Mouse (Mus musculus): Measurements from ENCODE around the gene Plpp2.

The Plpp2 gene

DNA sequence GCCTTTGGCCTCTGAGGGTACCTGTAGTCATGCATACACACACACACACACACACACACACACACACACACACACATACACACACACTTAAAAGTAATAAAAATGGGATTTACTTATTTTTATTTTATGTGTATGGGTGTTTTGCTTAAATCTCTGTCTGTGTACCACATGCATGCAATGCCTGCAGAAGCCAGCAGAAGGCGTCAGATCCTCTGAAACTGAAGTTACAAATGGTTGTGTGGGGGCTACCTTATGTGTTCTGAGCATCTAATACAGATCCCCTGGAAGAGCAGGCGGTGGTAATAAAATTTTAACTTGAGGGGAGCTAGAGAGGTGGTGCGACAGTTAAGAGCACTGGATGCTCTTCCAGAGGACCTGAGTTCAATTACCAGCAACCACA lies 5.5 kb downstream of the Plpp2 start:
- DNase-seq (ENCODE audit: low spot score): peak; percentile 28

DNA sequence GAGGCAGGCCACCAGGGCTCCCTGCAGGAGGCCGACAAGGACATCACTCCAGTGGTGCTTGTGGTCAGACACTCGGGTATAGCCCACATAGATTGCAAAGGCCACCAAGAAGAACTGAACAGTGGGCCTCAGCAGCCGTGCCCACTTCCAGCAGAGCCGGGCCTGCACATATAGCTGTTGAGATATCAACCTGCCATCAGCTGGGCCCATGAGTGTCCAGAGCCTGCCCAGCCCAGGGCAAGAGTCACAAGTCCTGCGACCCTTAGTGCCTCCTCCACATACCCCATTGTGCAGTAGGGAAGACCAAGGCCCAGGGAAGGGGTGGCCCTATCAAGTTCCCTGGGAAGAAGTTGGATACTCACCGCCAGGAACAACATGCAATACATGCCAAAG lies 6.1 kb downstream of the Plpp2 start:
- no peak for DNase-seq (ENCODE audit: low spot score)

DNA sequence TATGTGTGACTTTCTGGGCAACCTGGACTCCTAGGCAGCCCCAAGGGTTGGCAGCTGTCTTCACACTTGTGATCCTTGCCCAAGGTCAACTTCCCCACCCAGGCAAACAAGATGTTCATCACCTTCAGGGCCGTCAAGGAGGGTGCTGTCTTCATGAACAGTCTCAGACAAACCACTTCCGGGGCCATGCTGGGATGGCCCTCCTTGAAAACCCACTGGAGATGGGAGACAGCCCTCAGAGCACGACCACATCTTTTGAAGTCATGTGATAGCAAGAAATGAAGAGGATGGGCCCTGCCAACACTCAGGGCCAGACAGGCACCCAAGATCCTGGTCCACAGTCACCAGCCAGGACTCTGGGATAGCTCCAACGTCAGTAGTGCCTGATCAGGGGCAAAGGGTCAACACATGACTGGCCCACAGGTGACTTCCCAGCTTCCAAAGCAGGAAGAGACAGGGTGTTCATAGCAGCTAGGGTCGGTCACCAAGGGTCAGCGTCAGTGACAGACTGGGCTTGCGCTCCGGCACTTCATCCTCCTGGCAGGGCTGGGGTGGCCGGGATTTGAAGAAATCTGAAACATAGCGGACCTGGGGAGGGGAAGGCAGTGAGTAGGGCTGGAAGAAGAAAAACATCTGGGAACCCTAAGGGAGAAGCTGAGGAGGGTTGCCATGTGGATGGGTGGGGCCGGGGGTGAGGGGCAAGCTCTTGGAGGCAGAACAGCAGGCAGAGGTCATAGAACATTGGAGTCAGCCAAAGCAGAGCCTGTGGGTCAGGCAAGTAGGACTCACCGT lies 6.7 kb downstream of the Plpp2 start:
- peak; percentile 39 for DNase-seq (ENCODE audit: low spot score)

DNA sequence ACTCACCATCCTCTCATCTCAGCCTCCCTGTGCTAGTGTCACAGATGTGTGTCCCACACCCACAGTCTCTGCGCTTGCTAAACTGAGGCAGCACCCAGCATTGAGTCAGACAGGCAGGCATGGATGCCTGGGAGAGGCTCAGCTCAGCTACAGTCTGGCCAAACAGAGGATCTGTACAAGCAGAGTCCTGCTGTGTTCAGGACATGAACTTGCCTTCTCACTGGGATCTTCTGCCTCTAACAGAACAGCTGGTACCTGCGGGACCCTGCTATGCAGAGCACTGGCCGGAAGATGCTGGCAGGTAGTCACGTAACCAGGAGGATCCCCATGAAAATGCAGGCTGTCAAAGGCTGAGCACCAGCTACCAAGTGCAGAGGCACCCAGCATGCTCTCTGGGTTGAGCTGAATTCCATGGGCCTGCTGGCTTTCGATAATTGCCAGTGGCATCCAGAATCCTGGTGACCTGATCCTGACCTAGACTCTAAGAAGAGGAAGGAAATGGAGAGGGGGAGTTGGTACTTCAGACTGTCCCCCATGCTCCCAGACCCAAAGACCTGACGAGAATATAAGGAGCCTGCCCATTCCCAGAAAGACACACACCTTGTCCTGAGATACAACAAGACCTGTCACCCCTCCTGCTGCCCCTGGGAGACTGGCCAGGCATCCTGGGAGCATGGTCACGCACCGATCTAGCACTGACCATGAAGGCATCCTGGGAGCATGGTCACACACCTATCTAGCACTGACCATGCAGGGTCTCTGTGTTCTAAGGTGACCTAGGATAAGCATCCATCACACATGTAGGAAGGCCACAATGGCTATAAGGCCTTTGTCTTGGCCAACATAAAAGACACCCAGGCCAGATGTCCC lies 7.9 kb downstream of the Plpp2 start:
- DNase-seq (ENCODE audit: low spot score): peak; percentile 29

DNA sequence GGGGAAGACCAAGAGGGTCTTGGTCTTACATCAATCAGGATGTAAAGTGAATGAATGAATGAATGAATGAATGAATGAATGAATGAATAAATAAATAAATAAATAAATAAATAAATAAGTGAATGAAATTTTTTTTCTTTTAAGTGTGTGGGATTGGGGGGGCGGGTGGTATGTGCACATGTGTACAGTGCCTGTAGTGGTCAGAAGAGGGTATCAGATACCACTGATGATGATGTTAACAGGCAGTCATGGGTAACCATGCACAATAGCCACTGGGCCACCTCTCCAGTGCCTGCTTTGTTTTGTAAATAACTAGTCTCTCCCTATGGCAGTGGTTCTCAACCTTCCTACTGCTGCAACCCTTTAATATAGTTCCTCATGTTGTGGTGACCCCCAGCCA lies 9.2 kb downstream of the Plpp2 start:
- no peak for DNase-seq (ENCODE audit: low spot score)

DNA sequence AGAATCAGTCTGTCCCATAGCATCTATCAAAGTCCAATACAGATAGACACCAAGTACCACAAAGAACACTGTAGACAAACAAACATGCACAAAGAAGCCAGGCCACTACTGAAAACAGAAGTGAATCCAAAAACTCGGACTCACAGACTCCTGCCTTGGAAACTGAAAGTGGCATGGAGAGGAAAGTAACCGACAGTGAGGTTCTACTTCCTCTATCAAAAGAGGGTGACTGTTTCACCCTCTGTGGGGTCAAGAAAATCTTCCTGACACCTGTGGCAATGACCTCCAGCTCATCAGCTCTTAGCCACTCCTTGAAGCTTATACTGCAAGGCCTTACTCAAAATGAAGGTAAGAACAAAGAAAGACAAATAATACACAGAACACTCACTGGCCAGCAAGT lies 26.9 kb downstream of the Plpp2 start:
- no peak for DNase-seq (ENCODE audit: low spot score)

DNA sequence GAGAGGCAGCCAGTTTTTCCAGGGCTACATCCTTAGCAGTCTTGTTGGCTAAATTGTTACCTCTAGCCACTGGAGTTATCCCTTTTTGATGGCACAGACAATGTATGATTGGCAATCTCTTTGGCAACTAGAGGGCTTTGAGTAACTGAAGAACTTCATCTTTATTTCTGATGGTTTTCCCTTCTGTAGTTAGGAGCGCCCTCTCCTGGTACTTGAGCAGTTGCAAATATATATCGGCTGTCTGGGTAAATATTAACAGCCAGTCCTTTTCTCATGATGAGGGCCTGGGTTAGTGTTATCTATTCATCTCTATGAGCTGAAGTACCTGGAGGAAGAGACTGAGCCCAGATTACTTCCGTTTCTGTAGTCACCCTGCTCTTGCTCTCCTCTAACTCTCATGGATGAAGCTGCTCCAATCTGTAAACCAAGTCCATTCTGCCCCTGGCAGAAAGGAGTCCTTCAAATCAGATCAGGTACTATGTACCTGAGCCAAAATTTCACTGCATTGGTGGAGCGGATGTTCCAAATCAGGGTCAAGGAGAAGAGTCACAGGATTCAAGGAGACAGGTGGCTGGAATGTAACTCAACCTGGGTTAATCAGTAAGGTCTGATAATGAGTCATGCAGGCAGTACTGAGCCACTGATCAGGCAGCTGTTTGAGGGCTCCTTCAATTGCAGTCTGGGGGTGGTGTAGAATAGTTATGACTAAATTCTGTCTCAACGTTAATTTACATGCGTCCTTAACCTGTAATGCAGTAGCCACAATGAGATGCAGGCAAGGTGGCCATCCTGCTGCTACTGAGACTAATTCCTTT lies 30.6 kb downstream of the Plpp2 start:
- no peak for DNase-seq (ENCODE audit: low spot score)

DNA sequence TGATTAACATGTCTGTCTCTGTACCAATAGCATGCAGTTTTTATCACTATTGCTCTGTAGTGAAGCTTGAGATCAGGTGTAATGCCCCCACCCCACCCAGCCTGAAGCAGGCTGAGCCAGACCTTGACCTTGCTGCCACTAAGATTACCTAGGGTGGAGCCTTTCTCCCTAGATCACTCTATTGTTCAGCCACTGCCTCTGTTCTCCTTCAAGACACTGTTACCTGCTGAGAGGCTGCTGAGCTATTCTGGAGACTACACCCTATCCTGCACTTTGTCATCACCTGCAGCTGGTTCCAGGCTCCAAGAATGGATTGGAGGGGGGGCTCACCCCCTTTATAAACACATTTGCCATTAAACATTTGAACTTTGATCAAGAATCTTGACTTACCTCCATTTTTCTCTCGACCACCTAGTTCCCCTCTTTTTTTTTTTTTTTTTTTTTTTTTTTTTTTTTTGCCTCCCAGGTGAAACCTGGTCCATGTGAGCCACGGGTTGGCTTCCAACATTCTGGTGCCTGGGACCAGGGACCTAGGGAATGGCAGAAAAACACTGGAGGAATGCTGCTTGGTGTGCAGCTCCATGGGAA lies 36.8 kb downstream of the Plpp2 start:
- DNase-seq (ENCODE audit: low spot score): no peak

DNA sequence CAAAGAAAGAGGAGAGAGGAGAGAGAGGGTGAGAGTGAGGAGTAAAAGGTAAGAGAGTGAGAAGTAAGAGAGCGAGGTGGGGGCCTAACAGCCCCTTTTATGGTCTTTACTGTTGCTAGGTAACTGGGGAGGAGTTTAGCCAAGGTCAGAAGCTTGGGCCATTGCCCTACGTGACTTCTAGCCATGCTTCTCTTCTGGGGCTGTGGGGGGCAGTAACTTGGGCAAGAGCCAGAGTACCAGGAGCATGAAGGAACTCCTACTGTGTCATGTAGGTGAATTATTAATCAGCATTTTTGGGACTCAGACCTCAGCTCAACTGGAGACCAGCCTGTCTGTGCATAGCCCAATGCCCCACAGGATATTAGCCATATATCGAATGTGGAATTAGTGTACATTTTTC lies 37.7 kb downstream of the Plpp2 start:
- DNase-seq (ENCODE audit: low spot score): no peak

All from testis, postnatal 10 days (tissue).